Mouse (Mus musculus) thymus, adult 2 months (tissue): ENCODE results near the gene Drosha. TPM values are rescaled to one million over a fixed set of nuclear protein-coding genes. Genes with fewer than 3 reads are reported as not detected.

Experiments
- DNase-seq: peaks from one replicate; pipeline ENCODE4 v3.0.0; 2021
- H3K27ac ChIP-seq: fragments of 200-500 bp; 2 replicates; pipeline ENCODE4 v1.5.1; 2012; ENCODE audit warnings: low read length, control low read depth; ENCODE audit not compliant: control insufficient read depth, insufficient read depth
- H3K27me3 ChIP-seq: fragments of 200-500 bp; 2 replicates; pipeline ENCODE4 v1.6.1; 2012; ENCODE audit warnings: mild to moderate bottlenecking, low read length, moderate library complexity, mixed read lengths; ENCODE audit not compliant: control insufficient read depth, insufficient read depth
- H3K36me3 ChIP-seq: fragments of 200-500 bp; 2 replicates; pipeline ENCODE4 v1.6.1; 2012; ENCODE audit warnings: mild to moderate bottlenecking, low read length, moderate library complexity; ENCODE audit not compliant: control insufficient read depth, insufficient read depth
- H3K4me1 ChIP-seq: fragments of 200-500 bp; replicated peaks from 2 replicates; pipeline ENCODE4 v1.6.1; 2012; ENCODE audit warnings: low read length; ENCODE audit not compliant: control insufficient read depth, insufficient read depth
- H3K4me3 ChIP-seq: fragments of 200-500 bp; 2 replicates; pipeline ENCODE4 v1.5.1; 2012; ENCODE audit warnings: mild to moderate bottlenecking, low read length, control low read depth, moderate library complexity; ENCODE audit not compliant: control insufficient read depth, insufficient read depth
- CTCF ChIP-seq: fragments of 200-500 bp; IDR thresholded peaks from 2 replicates; pipeline ENCODE4 v1.5.1; 2012; ENCODE audit warnings: mild to moderate bottlenecking, control low read depth, low read length, moderate library complexity, borderline replicate concordance; ENCODE audit not compliant: control insufficient read depth, poor library complexity, insufficient read depth; ENCODE audit errors: extremely low read depth
- POLR2A ChIP-seq: fragments of 200-500 bp; IDR thresholded peaks from 2 replicates; pipeline ENCODE4 v1.6.1; 2012; ENCODE audit warnings: mild to moderate bottlenecking, low read length, control low read depth, moderate library complexity; ENCODE audit not compliant: control insufficient read depth, poor library complexity, insufficient read depth; ENCODE audit errors: extremely low read depth
- WGBS: fragments of 180-500 bp; shearing (Covaris S2); methylation state at CpG from one replicate; pipeline ENCODE4 v1.1.7; 2018; 5-methylcytosine and 5-hydroxymethylcytosine counted together
- polyA plus RNA-seq: library from polyadenylated mRNA; depleted of rRNA; stranded (reverse); fragments of >200 nt; gene quantifications from 2 replicates; pipeline ENCODE4 v1.2.3, GENCODE M21; 2012

Gene Drosha
- polyA plus RNA-seq, 1 experiment: 19.5 TPM

- Histone ChIP-seq H3K27me3 (no peaks in the 10 kb centered on the region), H3K4me1 (no peaks in the 10 kb centered on the region), H3K27ac (no peak overlapping the region), H3K4me3 (no peak overlapping the region), H3K36me3 (peaks cover 26% of the 10 kb centered on the region)
- WGBS: 97% methylated on average over 9 of the region's 9 CpGs
- DNase-seq: no peak
- no peak for TF ChIP-seq POLR2A
- TF ChIP-seq CTCF: no peak
Measured at GRCm38 (mm10) chr15:12878581-12878980, 54.0 kb downstream of the Drosha start.

- H3K36me3 ChIP-seq: peaks cover 26% of the 10 kb centered on the region
- TF ChIP-seq POLR2A: no peak
- TF ChIP-seq CTCF: no peak
- H3K27ac ChIP-seq: no peak overlapping the region
- no peaks in the 10 kb centered on the region for H3K27me3 ChIP-seq
- H3K4me1 ChIP-seq: no peaks in the 10 kb centered on the region
- WGBS: 99% methylated on average over 8 of the region's 8 CpGs
- no peak for DNase-seq
- no peak overlapping the region for H3K4me3 ChIP-seq
Measured at GRCm38 (mm10) chr15:12879937-12880336, 55.3 kb downstream of the Drosha start.

GRCm38 (mm10) chr15:12884855-12885254 lies 60.2 kb downstream of the Drosha start:
- H3K27me3 ChIP-seq: no peaks in the 10 kb centered on the region
- 95% methylated on average over 15 of the region's 15 CpGs for WGBS
- TF ChIP-seq POLR2A: no peak
- no peak for TF ChIP-seq CTCF
- H3K4me3 ChIP-seq: no peak overlapping the region
- peaks cover 31% of the 10 kb centered on the region for H3K36me3 ChIP-seq
- no peaks in the 10 kb centered on the region for H3K4me1 ChIP-seq
- no peak for DNase-seq
- no peak overlapping the region for H3K27ac ChIP-seq

- Histone ChIP-seq H3K27ac (no peak overlapping the region), H3K4me3 (no peak overlapping the region), H3K4me1 (no peaks in the 10 kb centered on the region), H3K36me3 (peaks cover 31% of the 10 kb centered on the region), H3K27me3 (no peaks in the 10 kb centered on the region)
- WGBS: 96% methylated on average over 11 of the region's 11 CpGs
- TF ChIP-seq POLR2A: no peak
- no peak for TF ChIP-seq CTCF
- DNase-seq: no peak
Measured at GRCm38 (mm10) chr15:12885361-12885760, 60.7 kb downstream of the Drosha start.

GRCm38 (mm10) chr15:12887206-12887605 lies 62.6 kb downstream of the Drosha start:
- Histone ChIP-seq H3K4me3 (no peak overlapping the region), H3K36me3 (peaks cover 28% of the 10 kb centered on the region), H3K4me1 (no peaks in the 10 kb centered on the region), H3K27me3 (no peaks in the 10 kb centered on the region), H3K27ac (no peak overlapping the region)
- TF ChIP-seq POLR2A (no peak), CTCF (no peak)
- 95% methylated on average over 8 of the region's 8 CpGs for WGBS
- DNase-seq: no peak

- no peaks in the 10 kb centered on the region for H3K4me1 ChIP-seq
- WGBS: 98% methylated on average over 4 of the region's 4 CpGs
- TF ChIP-seq CTCF (no peak), POLR2A (no peak)
- H3K36me3 ChIP-seq: peaks cover 17% of the 10 kb centered on the region
- no peak overlapping the region for H3K4me3 ChIP-seq
- no peak for DNase-seq
- H3K27me3 ChIP-seq: no peaks in the 10 kb centered on the region
- H3K27ac ChIP-seq: no peak overlapping the region
Measured at GRCm38 (mm10) chr15:12888312-12888711, 63.7 kb downstream of the Drosha start.

- WGBS: 97% methylated on average over 11 of the region's 11 CpGs
- no peak overlapping the region for H3K4me3 ChIP-seq
- TF ChIP-seq POLR2A (no peak), CTCF (no peak)
- no peak overlapping the region for H3K27ac ChIP-seq
- no peaks in the 10 kb centered on the region for H3K4me1 ChIP-seq
- H3K27me3 ChIP-seq: no peaks in the 10 kb centered on the region
- DNase-seq: no peak
- H3K36me3 ChIP-seq: peaks cover 15% of the 10 kb centered on the region
Measured at GRCm38 (mm10) chr15:12889909-12890308, 65.3 kb downstream of the Drosha start.
